Mouse (Mus musculus) gastrocnemius, adult 8-10 months (tissue): ENCODE measurements at regions not wholly inside any gene's neighbourhood (a gene's known extent, or its start where the extent isn't known, plus 50 kb on each side); places are given as distances from the start of the nearest gene placed in this dataset.

Experiments used
- DNase-seq, 2 experiments: peaks; one replicate each; pipeline ENCODE4 v3.0.0; 2022; ENCODE audit warnings: low spot score in 2 of 2

- DNase-seq, result no peak
Observed at GRCm38 (mm10) chr1:45575131-45575530, 72.0 kb upstream of the Col5a2 start.

DNA sequence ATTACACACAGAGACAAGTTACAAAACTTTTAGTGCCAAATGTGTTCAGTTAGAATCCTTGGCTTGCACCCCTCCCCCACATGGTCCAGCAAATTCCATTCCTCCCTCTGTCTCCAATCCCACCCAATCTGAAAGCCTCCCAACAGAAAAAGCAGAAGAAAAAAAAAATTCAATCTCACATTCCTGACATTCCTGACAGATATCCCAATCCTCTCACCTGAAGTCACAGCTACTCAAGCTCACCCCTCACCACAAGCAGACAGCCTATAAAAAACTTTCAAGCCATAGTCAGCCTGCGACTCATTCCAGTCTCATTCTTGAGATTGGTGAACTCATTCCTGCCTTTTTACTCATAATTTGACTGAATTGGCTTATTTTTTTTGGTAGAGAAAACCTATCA lies 77.4 kb upstream of the Col5a2 start:
- no peak for DNase-seq

DNA sequence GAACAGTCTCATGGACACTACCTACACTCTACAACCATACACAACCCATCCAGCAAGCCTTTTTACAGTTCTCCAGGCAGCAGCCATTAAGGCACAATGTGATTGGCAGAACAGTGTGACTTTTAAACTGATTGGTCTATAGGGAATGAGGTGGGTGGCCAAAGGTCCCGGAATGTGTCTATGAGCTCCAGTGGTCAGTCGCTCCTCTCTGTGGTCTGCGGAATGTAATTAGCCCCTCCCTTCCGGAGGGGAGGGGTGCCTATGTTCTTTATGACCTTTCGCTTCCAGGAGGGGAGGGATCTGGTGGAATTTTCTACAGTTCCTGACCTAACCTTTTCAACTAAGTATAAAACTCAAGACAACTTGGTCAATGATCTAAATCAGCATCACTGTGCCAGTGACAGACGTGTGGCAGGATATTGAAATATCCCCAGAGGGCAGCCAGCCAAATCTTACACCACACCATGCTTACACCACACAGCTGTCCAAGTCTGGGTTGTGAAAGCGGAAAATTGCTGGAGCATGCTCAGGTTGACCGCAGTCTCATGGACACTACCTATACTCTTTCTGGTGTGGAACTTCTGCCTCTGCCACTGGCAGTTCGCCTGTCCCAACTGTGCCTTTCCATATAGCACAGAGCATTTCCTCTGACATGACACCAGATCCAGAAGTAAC lies 84.4 kb upstream of the Col5a2 start:
- no peak for DNase-seq

DNA sequence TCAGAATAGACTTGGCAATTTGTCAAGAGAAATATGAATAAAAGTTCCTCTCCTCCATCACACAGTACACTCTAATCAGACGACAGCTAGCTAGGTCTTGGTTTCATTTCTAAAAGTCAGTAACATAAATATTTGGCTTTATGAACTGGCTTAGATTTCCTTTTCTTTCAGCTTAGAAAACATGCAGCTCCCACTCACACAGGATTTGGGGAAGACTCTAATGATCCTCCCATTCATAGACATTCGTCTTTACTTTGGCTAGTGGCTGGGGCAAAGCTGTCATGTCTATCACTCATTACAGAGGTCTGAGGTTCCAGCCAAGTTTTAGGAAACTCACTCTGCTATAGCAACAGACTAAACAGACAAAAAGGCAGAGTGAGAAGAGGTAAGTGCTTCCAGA lies 94.2 kb upstream of the Col5a2 start:
- DNase-seq, result no peak

DNA sequence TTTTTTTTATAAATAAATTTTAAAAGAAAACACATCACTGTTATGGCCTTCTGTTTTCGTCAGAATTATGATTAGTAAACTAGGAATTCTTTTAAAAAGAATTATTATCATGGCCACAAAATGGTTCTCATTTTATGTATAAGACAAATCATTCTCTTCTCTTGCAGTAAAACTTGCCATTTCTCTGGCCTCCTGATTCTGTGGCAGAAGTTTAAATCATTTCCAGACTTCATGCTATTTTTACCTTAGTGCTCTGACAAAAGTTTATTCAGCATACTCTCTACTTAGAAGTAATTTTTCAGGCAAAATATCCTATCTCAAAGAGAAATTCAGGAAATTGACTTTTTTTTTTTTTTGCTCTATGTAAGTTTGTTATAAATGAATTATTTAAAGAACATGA lies 96.3 kb upstream of the Col5a2 start:
- DNase-seq, result no peak

DNA sequence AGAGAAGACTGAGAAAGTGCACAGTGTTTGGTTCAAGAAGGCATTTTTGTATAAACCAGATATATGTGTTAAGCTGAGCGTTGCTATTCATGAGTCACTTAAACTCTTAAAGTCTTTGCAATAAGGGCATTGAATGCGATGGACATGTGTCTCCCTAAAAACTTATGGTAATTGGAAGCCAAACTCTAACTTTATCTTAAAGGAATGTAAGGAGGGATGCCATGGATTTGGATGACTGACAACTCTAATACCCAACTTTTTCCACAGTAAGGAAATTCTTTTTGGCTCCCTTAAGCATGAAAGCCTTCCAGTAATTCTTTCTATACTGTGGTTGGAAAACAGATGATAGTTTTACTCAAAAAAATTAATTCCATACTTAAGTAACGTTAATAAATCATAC lies 96.9 kb upstream of the Col5a2 start:
- no peak for DNase-seq

- no peak for DNase-seq
Observed at GRCm38 (mm10) chr1:45605571-45605970, 102.5 kb upstream of the Col5a2 start.

- DNase-seq, result no peak
Observed at GRCm38 (mm10) chr1:45608316-45608715, 105.2 kb upstream of the Col5a2 start.

DNA sequence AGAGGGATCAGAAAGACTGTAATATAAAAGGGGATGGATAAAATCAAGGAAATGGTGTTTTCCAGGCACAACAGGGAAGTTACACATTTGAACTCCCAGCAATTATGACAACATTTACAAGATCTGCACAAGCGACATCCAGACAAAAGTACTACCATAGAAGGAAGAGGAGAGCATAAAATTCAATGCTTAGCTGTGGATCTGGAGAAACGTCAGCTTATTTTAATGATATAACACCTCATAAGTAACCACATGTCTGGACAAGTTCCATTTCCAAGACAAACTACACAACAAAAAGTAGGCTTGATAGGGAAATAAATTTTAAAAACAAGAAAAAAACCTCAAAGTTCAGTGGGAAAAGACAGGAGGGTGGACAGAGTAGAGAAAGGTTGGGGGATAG lies 115.9 kb upstream of the Col5a2 start:
- DNase-seq, result no peak

- peak; percentile 11 to 14 for DNase-seq
Observed at GRCm38 (mm10) chr1:45625921-45626320, 122.8 kb upstream of the Col5a2 start.

DNA sequence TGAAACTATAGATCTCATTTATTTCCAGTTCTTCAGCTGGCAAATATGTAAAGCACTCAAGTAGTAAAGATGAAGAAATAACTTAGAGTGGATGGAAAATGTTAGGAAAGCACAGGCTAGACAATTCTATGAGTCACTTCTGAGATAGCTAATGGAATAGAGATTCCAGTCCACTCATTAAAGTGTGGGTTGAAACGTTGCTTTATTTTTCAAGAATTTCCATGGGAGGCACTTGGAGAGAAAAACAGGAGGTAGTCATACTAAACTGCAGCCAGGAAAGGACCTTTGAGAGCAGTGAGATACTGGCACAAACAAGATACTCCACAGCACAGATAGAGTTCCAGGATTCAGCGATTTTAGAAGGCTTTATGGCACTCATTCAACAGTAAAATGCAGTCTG lies 123.7 kb upstream of the Col5a2 start:
- DNase-seq, result no peak

DNA sequence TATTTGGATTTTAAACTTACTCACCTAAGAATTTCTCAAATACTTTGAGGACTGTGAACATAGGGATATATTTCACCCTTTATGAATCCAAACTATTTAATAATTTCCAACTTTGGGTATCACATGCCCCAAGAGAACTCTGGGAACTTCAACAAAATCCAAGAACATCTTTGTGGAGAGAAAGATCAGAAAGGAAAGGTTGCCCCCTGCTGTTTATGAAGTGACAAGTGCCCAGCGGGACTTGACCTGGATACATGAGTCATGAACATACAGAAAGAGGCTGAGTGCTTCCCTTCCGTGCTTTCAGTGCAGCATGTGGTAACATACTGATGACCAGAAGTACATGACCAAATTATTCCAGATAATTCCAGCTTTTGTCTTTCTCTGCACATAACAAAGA lies 124.8 kb upstream of the Col5a2 start:
- DNase-seq, result peak; percentile 12 to 13

- DNase-seq, result no peak
Observed at GRCm38 (mm10) chr1:45647301-45647700, 144.2 kb upstream of the Col5a2 start.

- DNase-seq, result no peak
Observed at GRCm38 (mm10) chr1:45653248-45653647, 141.7 kb upstream of the Wdr75 start.

DNA sequence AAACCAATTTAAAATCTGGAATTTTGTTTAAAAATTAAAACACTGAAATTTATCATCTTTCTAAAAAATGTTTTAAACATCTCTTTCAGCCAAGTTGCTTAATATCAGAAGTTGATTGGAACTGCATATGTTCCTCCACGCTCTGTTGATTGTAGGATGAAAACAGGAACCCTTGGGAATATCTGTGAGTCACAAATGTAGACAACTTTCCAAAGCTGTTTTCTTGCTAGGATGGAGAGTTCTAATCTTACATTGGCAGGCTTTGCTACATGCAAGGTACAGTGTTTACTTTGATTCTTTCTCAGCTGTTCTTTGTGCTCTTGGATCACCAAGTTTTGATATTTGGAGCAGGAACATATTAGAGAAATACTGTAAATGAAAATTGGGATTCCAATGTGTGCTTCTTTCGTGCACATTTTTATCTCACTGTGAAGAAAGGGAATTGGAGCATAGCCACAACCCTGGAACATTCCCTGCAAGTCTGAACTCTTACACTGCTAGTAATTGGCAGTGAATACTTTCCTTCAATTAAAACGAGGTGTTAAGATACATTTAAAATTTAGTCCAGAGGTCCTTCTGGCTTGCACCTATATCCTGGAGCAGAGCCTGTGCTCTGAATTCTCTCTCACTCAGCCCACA lies 131.0 kb upstream of the Wdr75 start:
- no peak for DNase-seq

GRCm38 (mm10) chr1:45672443-45673156 lies 122.4 kb upstream of the Wdr75 start:
- DNase-seq, result peak; percentile 45 to 62

- DNase-seq, result peak; percentile 3 to 8
Observed at GRCm38 (mm10) chr1:45675771-45676439, 119.1 kb upstream of the Wdr75 start.

DNA sequence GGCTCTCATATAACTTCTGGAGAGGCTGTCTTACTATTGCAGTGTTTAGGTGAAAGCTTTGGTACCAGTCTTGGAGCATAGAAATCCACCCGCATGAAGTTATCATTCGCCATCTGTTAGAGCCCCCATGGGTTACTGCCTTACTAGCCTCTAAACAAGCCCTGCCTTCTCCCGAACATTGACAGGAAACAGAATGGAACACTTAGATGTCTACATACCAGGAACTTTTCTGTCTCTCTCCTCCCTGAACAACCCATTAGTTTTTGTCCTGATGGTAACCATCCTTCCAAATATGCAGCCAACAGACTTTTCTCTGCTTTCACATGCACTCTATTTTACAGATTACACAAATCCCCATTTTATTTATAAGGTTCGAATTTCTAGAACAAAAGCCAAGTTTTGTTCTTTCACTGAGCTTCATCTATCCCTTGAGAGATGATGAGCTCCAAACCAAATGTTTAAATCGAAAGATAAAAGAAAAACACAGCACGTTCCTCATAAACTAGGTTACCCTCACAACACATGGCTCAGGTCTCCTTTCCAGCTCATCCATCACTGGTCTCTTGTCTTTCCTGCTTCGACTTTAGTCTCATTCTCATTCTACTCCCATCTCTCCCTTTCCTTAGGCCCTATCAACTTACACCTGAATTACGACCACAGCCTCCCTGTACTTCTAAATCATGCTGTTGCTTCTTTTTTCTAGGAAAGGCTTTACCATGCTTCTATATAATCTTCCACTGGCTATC lies 114.8 kb upstream of the Wdr75 start:
- no peak for DNase-seq

GRCm38 (mm10) chr1:45700893-45701292 lies 94.1 kb upstream of the Wdr75 start:
- no peak for DNase-seq

DNA sequence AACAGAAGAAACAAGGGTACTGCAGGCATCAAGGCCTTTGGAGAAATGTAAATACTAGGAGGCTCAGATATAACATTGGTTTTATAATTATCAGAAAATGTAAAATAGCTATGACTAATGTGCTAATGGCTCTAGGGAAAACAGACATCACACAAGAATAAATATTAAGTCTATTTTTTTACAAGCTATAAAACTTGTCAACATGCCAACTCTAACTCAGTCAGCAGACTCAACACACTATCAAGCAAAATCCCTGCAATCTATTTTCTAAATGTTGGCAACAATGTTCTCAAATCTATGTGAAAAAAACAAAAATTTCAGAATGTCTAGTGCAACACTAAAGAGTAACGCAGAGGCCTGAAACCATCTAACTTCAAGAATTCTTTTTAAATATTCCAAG lies 93.5 kb upstream of the Wdr75 start:
- DNase-seq, result no peak

- DNase-seq, result no peak
Observed at GRCm38 (mm10) chr1:45723369-45723768, 71.6 kb upstream of the Wdr75 start.

GRCm38 (mm10) chr1:45732958-45733357 lies 62.0 kb upstream of the Wdr75 start:
- DNase-seq, result no peak
